Mouse (Mus musculus) brain, embryonic 14.5 days (tissue): Measurements from ENCODE around the gene Mmp17.

ENCODE experiments used
- CTCF ChIP-seq: fragments of 200-500 bp; IDR thresholded peaks from 2 replicates; pipeline ENCODE4 v1.5.1; 2012; ENCODE audit warnings: inconsistent platforms, mild to moderate bottlenecking, moderate library complexity, borderline replicate concordance; ENCODE audit not compliant: insufficient read depth, insufficient read length; ENCODE audit errors: extremely low read depth
- POLR2A ChIP-seq: fragments of 200-500 bp; IDR thresholded peaks from 2 replicates; pipeline ENCODE4 v1.6.1; 2012; ENCODE audit warnings: mild to moderate bottlenecking, inconsistent platforms, borderline replicate concordance; ENCODE audit not compliant: poor library complexity, insufficient read depth, insufficient read length, severe bottlenecking; ENCODE audit errors: extremely low read depth

GRCm38 (mm10) chr5:129580046-129580445 lies 3.9 kb upstream of the Mmp17 start:
- TF ChIP-seq CTCF (no peak), POLR2A (no peak)
